Mouse (Mus musculus): ENCODE results near the gene Gm21958. TPM values are rescaled to one million over a fixed set of nuclear protein-coding genes. Genes with fewer than 3 reads are reported as not detected.

Gene Gm21958
- total RNA-seq, 2 experiments from 2014 or later, result not detected

Other genes with a start within 250 kb of the Gm21958 start
- gene Supt20, start 21.5 kb downstream of the Gm21958 start, total RNA-seq (2021), result 10 to 100 TPM; 37.7 to 51.7 TPM
- 10 to 100 TPM; 29.5 to 41.6 TPM for gene Exosc8, start 21.0 kb upstream of the Gm21958 start, total RNA-seq (2021)
- 10 to 100 TPM; 41.1 to 50.1 TPM for gene Alg5, start 21.2 kb upstream of the Gm21958 start, total RNA-seq (2021)
- gene Smad9, start 41.2 kb upstream of the Gm21958 start, total RNA-seq (2021), result 10 to 100 TPM; 21.8 to 36.3 TPM
- gene Rfxap, start 93.4 kb upstream of the Gm21958 start, total RNA-seq (2021), result 10 to 100 TPM; 27.9 to 44.1 TPM
- not detected for gene Sertm1, start 201.5 kb upstream of the Gm21958 start, total RNA-seq (2021)